Mouse (Mus musculus) intestine, embryonic 15.5 days (tissue): ENCODE measurements at regions not wholly inside any gene's neighbourhood (a gene's known extent, or its start where the extent isn't known, plus 50 kb on each side); places are given as distances from the start of the nearest gene placed in this dataset.
A peak's percentile ranks its signal among the peaks of the same experiment; 100 is the strongest.

Source experiments
- ATAC-seq: fragments of 200-750 bp; cut with Nextera tagmentation; 2 replicates; pipeline ENCODE4 v1.8.0; 2017; ENCODE audit warnings: moderate TSS enrichment, moderate library complexity
- H3K27ac ChIP-seq: fragments of 300-500 bp; sonication (generic); 2 replicates; pipeline ENCODE4 v1.5.1; 2015; ENCODE audit warnings: mild to moderate bottlenecking, inconsistent platforms
- H3K27me3 ChIP-seq: fragments of 300-500 bp; sonication (generic); replicated peaks from 2 replicates; pipeline ENCODE4 v1.6.1; 2015; ENCODE audit warnings: inconsistent platforms
- H3K36me3 ChIP-seq: fragments of 300-500 bp; sonication (generic); 2 replicates; pipeline ENCODE4 v1.6.1; 2015; ENCODE audit warnings: inconsistent platforms
- H3K4me1 ChIP-seq: fragments of 300-500 bp; sonication (generic); replicated peaks from 2 replicates; pipeline ENCODE4 v1.6.1; 2015; ENCODE audit warnings: inconsistent platforms
- H3K4me2 ChIP-seq: fragments of 300-500 bp; sonication (generic); replicated peaks from 2 replicates; pipeline ENCODE4 v1.6.1; 2015; ENCODE audit warnings: mild to moderate bottlenecking, inconsistent platforms
- H3K4me3 ChIP-seq: fragments of 300-500 bp; sonication (generic); replicated peaks from 2 replicates; pipeline ENCODE4 v1.5.1; 2015; ENCODE audit warnings: inconsistent platforms
- H3K9ac ChIP-seq: fragments of 300-500 bp; sonication (generic); 2 replicates; pipeline ENCODE4 v1.6.1; 2015; ENCODE audit warnings: inconsistent platforms
- H3K9me3 ChIP-seq: fragments of 300-500 bp; sonication (generic); 2 replicates; pipeline ENCODE4 v1.6.1; 2016; ENCODE audit warnings: inconsistent platforms
- WGBS: fragments of 180-500 bp; shearing (Covaris S2); methylation state at CpG from one replicate; pipeline ENCODE4 v1.1.7; 2015; 5-methylcytosine and 5-hydroxymethylcytosine counted together

- 62% methylated on average over 3 of the region's 3 CpGs for WGBS
- Histone ChIP-seq H3K9ac (no peak overlapping the region), H3K27me3 (no peaks in the 10 kb centered on the region), H3K4me2 (no peak overlapping the region), H3K4me3 (no peak overlapping the region), H3K36me3 (no peaks in the 10 kb centered on the region), H3K27ac (no peak overlapping the region), H3K9me3 (no peaks in the 10 kb centered on the region), H3K4me1 (no peaks in the 10 kb centered on the region)
- ATAC-seq = no peak
These were observed 134.8 kb upstream of the Gm5129 start for GRCm38 (mm10) chr5:29870537-29870936.

- no peaks in the 10 kb centered on the region for H3K4me1 ChIP-seq
- 56% methylated on average over 1 of the region's 1 CpGs for WGBS
- no peak overlapping the region for H3K27ac ChIP-seq
- no peak overlapping the region for H3K4me2 ChIP-seq
- no peak for ATAC-seq
- H3K27me3 ChIP-seq = no peaks in the 10 kb centered on the region
- no peaks in the 10 kb centered on the region for H3K9me3 ChIP-seq
- no peaks in the 10 kb centered on the region for H3K36me3 ChIP-seq
- no peak overlapping the region for H3K4me3 ChIP-seq
- no peak overlapping the region for H3K9ac ChIP-seq
These were observed 137.5 kb upstream of the Il6 start for GRCm38 (mm10) chr5:29875451-29875850.

GRCm38 (mm10) chr5:29887267-29887841, 125.6 kb upstream of the Il6 start:
- no peak overlapping the region for H3K4me2 ChIP-seq
- no peak overlapping the region for H3K27ac ChIP-seq
- H3K36me3 ChIP-seq = no peaks in the 10 kb centered on the region
- H3K9me3 ChIP-seq = no peaks in the 10 kb centered on the region
- H3K27me3 ChIP-seq = no peaks in the 10 kb centered on the region
- no peak for ATAC-seq
- H3K4me1 ChIP-seq = no peaks in the 10 kb centered on the region
- no peak overlapping the region for H3K9ac ChIP-seq
- H3K4me3 ChIP-seq = no peak overlapping the region
- WGBS = 44% methylated on average over 4 of the region's 4 CpGs

GRCm38 (mm10) chr5:29892344-29892743, 120.6 kb upstream of the Il6 start:
- Histone ChIP-seq H3K4me3 (no peak overlapping the region), H3K4me1 (peaks cover 8% of the 10 kb centered on the region; the same call in 1 of the 2 replicates), H3K9ac (no peak overlapping the region), H3K4me2 (no peak overlapping the region), H3K27me3 (no peaks in the 10 kb centered on the region), H3K27ac (no peak overlapping the region), H3K36me3 (no peaks in the 10 kb centered on the region), H3K9me3 (no peaks in the 10 kb centered on the region)
- WGBS = 64% methylated on average over 2 of the region's 2 CpGs
- ATAC-seq = no peak

- Histone ChIP-seq H3K9ac (no peak overlapping the region), H3K9me3 (no peaks in the 10 kb centered on the region), H3K4me1 (peaks cover 8% of the 10 kb centered on the region; the same call in 1 of the 2 replicates), H3K27me3 (no peaks in the 10 kb centered on the region), H3K4me2 (no peak overlapping the region), H3K27ac (no peak overlapping the region), H3K4me3 (no peak overlapping the region), H3K36me3 (no peaks in the 10 kb centered on the region)
- 80% methylated on average over 2 of the region's 2 CpGs for WGBS
- ATAC-seq = no peak
These were observed 120.1 kb upstream of the Il6 start for GRCm38 (mm10) chr5:29892861-29893260.

GRCm38 (mm10) chr5:29893829-29894228, 119.1 kb upstream of the Il6 start:
- Histone ChIP-seq H3K9ac (no peak overlapping the region), H3K4me2 (no peak overlapping the region), H3K9me3 (no peaks in the 10 kb centered on the region), H3K4me1 (peaks cover 8% of the 10 kb centered on the region; the same call in 1 of the 2 replicates), H3K27ac (no peak overlapping the region), H3K36me3 (no peaks in the 10 kb centered on the region), H3K4me3 (no peak overlapping the region), H3K27me3 (no peaks in the 10 kb centered on the region)
- peak; percentile 25; the same call in 1 of the 2 replicates for ATAC-seq
- 29% methylated on average over 5 of the region's 5 CpGs for WGBS

- Histone ChIP-seq H3K4me3 (no peak overlapping the region), H3K4me2 (peak overlapping the region; percentile 35), H3K9me3 (no peaks in the 10 kb centered on the region), H3K9ac (no peak overlapping the region), H3K4me1 (peaks cover 8% of the 10 kb centered on the region; the same call in 1 of the 2 replicates), H3K27ac (peak overlapping the region; percentile 2; the same call in 1 of the 2 replicates), H3K27me3 (no peaks in the 10 kb centered on the region), H3K36me3 (no peaks in the 10 kb centered on the region)
- no peak for ATAC-seq
- WGBS = 29% methylated on average over 9 of the region's 9 CpGs
These were observed 118.0 kb upstream of the Il6 start for GRCm38 (mm10) chr5:29894606-29895595.

- no peak overlapping the region for H3K4me2 ChIP-seq
- H3K36me3 ChIP-seq = no peaks in the 10 kb centered on the region
- no peaks in the 10 kb centered on the region for H3K27me3 ChIP-seq
- no peak overlapping the region for H3K27ac ChIP-seq
- no peak overlapping the region for H3K4me3 ChIP-seq
- H3K9ac ChIP-seq = no peak overlapping the region
- no peak for ATAC-seq
- H3K4me1 ChIP-seq = peaks cover 8% of the 10 kb centered on the region; the same call in 1 of the 2 replicates
- H3K9me3 ChIP-seq = no peaks in the 10 kb centered on the region
These were observed 115.3 kb upstream of the Il6 start for GRCm38 (mm10) chr5:29897617-29898016.

- no peak for ATAC-seq
- Histone ChIP-seq H3K36me3 (no peaks in the 10 kb centered on the region), H3K27me3 (no peaks in the 10 kb centered on the region), H3K27ac (no peak overlapping the region), H3K4me3 (no peak overlapping the region), H3K9me3 (no peaks in the 10 kb centered on the region), H3K9ac (no peak overlapping the region), H3K4me1 (no peaks in the 10 kb centered on the region), H3K4me2 (no peak overlapping the region)
- WGBS = 71% methylated on average over 2 of the region's 2 CpGs
These were observed 111.2 kb upstream of the Il6 start for GRCm38 (mm10) chr5:29901716-29902115.

GRCm38 (mm10) chr5:29920295-29920694, 92.6 kb upstream of the Il6 start:
- Histone ChIP-seq H3K4me3 (no peak overlapping the region), H3K9ac (no peak overlapping the region), H3K4me1 (no peaks in the 10 kb centered on the region), H3K36me3 (no peaks in the 10 kb centered on the region), H3K27ac (no peak overlapping the region), H3K4me2 (no peak overlapping the region), H3K9me3 (no peaks in the 10 kb centered on the region), H3K27me3 (no peaks in the 10 kb centered on the region)
- ATAC-seq = no peak
- WGBS = 65% methylated on average over 2 of the region's 2 CpGs

- no peaks in the 10 kb centered on the region for H3K36me3 ChIP-seq
- no peaks in the 10 kb centered on the region for H3K27me3 ChIP-seq
- H3K9ac ChIP-seq = no peak overlapping the region
- ATAC-seq = no peak
- no peaks in the 10 kb centered on the region for H3K4me1 ChIP-seq
- 70% methylated on average over 2 of the region's 2 CpGs for WGBS
- no peaks in the 10 kb centered on the region for H3K9me3 ChIP-seq
- no peak overlapping the region for H3K27ac ChIP-seq
- H3K4me3 ChIP-seq = no peak overlapping the region
- no peak overlapping the region for H3K4me2 ChIP-seq
These were observed 87.4 kb upstream of the Il6 start for GRCm38 (mm10) chr5:29925527-29925926.

GRCm38 (mm10) chr5:29927594-29927993, 85.3 kb upstream of the Il6 start:
- no peak overlapping the region for H3K4me3 ChIP-seq
- no peak for ATAC-seq
- WGBS = 74% methylated on average over 1 of the region's 1 CpGs
- no peak overlapping the region for H3K4me2 ChIP-seq
- H3K36me3 ChIP-seq = no peaks in the 10 kb centered on the region
- no peak overlapping the region for H3K27ac ChIP-seq
- H3K9me3 ChIP-seq = no peaks in the 10 kb centered on the region
- H3K9ac ChIP-seq = no peak overlapping the region
- H3K4me1 ChIP-seq = no peaks in the 10 kb centered on the region
- H3K27me3 ChIP-seq = no peaks in the 10 kb centered on the region
